Mouse (Mus musculus) macrophage (primary cell): ENCODE results near the gene Slc25a54. TPM values are rescaled to one million over a fixed set of nuclear protein-coding genes. Genes with fewer than 3 reads are reported as not detected.

Source experiments
- H3K27ac ChIP-seq: fragments of 350-480 bp; formaldehyde crosslinking; 2 replicates; pipeline ENCODE4 v1.9.0; 2021
- H3K36me3 ChIP-seq: fragments of 350-480 bp; formaldehyde crosslinking; 2 replicates; pipeline ENCODE4 v1.9.0; 2021; ENCODE audit errors: inconsistent target
- H3K4me3 ChIP-seq: fragments of 350-480 bp; formaldehyde crosslinking; 2 replicates; pipeline ENCODE4 v1.9.0; 2021; ENCODE audit errors: inconsistent target
- H3K79me2 ChIP-seq: fragments of 350-480 bp; formaldehyde crosslinking; 2 replicates; pipeline ENCODE4 v1.9.0; 2021; ENCODE audit errors: inconsistent target
- WGBS: methylation state at CpG from one replicate; pipeline ENCODE4 v1.1.7; 2026; ENCODE audit warnings: inconsistent platforms; ENCODE audit not compliant: missing documents; 5-methylcytosine and 5-hydroxymethylcytosine counted together
- polyA plus RNA-seq: library from polyadenylated mRNA; stranded (reverse); fragments of 250-400 nt; gene quantifications from 3 replicates; pipeline ENCODE4 v1.2.4, GENCODE M21; 2018; ENCODE audit warnings: inconsistent platforms
- total RNA-seq, 78 experiments: library from RNA; depleted of rRNA; stranded (reverse); fragments of 250-400 nt; gene quantifications; 1 replicate in 9 of 78; 2 replicates in 24 of 78; 3 replicates in 43 of 78; 4 replicates in 2 of 78; pipeline ENCODE4 v1.2.4; 2018; ENCODE audit warnings: inconsistent platforms in 56 of 78

The Slc25a54 gene
- total RNA-seq (2018; cell fraction: chromatin; rRNA removed): not detected
- not detected for total RNA-seq (2018; cell fraction: cytosol; rRNA removed)
- total RNA-seq (2018; cell fraction: nucleus; rRNA removed): not detected
- not detected in 3 replicates for polyA plus RNA-seq

DNA sequence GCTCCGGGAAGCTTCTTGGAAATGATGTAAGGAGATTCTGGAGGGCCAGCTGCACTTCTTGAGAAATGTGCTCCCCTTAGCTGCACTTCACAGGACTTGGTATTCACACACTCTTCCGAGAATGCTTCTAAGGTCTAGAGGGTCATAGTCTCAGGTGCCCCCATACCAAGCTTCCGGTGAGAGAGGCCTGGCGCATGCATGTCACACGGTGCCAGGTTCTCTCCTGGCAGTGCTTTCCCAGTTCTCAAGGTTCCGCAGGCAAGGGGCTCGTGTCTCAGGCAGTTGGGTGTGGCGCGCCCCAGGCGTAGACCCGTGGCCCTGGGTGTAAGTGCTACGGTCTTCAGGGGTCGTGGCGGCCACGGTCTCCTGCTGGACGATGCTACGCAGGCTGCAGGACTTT, at the start of gene Slc25a54:
Gene Slc25a54, plus strand, starts transcription at position 301 of the 400 bp plus-strand sequence.
- WGBS: 97% methylated on average over 17 of the region's 17 CpGs
- Histone ChIP-seq H3K4me3 (no peak within 1 kb of the TSS), H3K27ac (no peak within 1 kb of the TSS), H3K36me3 (no peaks in the 10 kb centered on the region), H3K79me2 (no peaks in the 10 kb centered on the region)

DNA sequence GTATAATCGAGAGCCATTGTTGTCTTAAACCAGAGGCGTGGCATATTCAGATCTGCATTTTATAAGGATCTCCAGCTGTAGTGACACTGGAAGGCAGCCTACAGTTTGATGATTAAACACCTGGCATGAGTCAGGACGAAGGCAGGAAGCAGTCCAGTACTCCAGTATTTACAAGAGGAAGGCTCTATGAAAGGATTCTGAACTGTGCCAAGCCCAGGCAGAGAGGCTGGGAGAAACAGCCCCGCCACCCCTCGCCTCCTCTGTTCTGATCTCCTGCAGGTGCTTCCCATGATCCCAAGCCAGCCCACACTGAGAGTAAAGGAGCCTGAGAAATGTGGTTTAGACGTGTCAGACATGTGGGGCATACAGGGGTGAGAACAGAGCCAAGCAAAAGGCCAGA, 49.5 kb upstream of the Slc25a54 start:
- H3K79me2 ChIP-seq: peaks cover 8% of the 10 kb centered on the region; the same call in 1 of the 2 replicates
- H3K27ac ChIP-seq: peak overlapping the region; percentile 25; the same call in 1 of the 2 replicates
- H3K4me3 ChIP-seq: no peak overlapping the region
- H3K36me3 ChIP-seq: no peaks in the 10 kb centered on the region
- WGBS: 40% methylated on average over 6 of the region's 6 CpGs

DNA sequence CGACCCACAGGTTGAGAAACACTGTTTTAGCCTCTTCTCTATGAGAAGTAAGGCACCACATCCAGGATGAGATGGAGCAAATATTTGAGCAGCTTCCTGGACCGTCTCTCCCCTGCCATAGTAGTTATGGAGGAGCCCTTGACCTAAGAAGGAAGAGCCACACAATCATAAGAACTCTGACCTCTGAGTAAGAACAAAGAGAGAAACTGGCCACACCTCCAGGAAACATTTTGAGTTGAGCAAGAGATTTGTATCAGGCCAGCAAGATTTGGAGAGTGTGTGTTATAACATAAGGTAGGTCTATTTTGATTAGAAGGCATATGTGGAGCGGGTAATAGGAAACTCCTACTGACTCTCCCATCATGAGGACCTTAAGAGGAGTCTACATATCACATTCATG, 48.6 kb upstream of the Slc25a54 start:
- WGBS: 53% methylated on average over 3 of the region's 3 CpGs
- Histone ChIP-seq H3K27ac (no peak overlapping the region), H3K4me3 (no peak overlapping the region), H3K79me2 (0 out of 2 replicates have a peak, but pooled peaks cover under 1% of the 10 kb centered on the region), H3K36me3 (no peaks in the 10 kb centered on the region)

DNA sequence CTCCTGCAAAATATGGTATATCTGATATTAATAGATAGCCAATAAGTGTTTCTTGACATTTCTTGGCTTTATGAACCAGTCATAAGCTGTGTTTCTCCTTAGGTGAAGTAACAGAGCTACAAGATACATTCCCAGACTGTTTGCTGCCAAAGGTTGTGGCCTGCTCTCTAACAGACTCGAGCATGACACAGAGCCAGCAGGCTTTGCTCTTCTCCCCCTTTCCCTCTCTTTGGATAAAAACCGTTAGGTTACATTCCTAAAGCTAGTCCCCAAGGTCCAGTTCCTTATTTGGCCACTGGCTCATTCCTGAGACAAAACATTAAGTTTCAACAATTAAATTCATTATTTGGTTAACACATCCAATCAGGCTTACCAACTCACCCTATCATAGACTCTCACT, 48.0 kb upstream of the Slc25a54 start:
- 72% methylated on average over 2 of the region's 2 CpGs for WGBS

DNA sequence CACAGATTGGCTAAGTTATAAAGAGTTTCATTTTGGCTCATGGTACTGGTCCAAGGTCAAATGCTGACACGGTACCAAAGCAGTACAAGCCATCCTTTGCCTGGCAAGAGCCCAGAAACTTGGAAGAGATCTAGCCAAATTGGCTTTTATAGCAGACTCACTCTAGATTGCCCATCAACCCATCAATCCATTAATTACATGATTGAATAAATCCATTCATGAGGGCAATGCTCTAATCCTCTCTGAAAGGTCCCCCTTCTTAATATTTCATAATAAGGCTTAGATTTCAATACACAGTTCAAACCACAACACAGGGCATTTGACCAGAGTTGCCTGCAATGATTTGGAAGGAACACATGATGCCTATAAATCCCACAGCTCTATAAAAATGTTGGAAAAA, 45.9 kb upstream of the Slc25a54 start:
- H3K4me3 ChIP-seq: no peak overlapping the region
- no peaks in the 10 kb centered on the region for H3K79me2 ChIP-seq
- no peak overlapping the region for H3K27ac ChIP-seq
- H3K36me3 ChIP-seq: no peaks in the 10 kb centered on the region
- 100% methylated on average over 1 of the region's 1 CpGs for WGBS

More for the DNA sequence above, 48.0 kb upstream of the Slc25a54 start:
- Histone ChIP-seq H3K36me3 (no peaks in the 10 kb centered on the region), H3K79me2 (no peaks in the 10 kb centered on the region), H3K27ac (no peak overlapping the region), H3K4me3 (no peak overlapping the region)

DNA sequence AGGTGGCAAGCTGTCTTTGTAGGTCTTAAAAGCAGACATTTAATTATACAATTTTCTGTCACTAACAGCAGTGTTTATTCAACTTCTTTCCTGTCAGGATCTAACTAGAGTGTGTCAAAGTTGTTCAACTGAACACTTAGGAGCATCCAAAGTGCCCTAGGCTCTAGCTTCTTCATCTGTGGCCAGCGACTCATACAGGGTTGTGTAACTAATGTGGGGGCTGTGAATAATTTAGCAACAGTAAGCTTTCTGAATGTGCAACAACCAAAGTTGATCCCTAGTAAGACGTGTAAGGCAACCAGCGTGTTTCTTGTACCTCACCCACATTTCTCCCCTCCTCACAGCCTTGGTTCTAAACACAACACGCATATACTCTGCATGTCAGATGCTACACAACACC, 39.4 kb upstream of the Slc25a54 start:
- no peak overlapping the region for H3K4me3 ChIP-seq
- H3K79me2 ChIP-seq: no peaks in the 10 kb centered on the region
- no peaks in the 10 kb centered on the region for H3K36me3 ChIP-seq
- no peak overlapping the region for H3K27ac ChIP-seq
- 49% methylated on average over 4 of the region's 4 CpGs for WGBS

DNA sequence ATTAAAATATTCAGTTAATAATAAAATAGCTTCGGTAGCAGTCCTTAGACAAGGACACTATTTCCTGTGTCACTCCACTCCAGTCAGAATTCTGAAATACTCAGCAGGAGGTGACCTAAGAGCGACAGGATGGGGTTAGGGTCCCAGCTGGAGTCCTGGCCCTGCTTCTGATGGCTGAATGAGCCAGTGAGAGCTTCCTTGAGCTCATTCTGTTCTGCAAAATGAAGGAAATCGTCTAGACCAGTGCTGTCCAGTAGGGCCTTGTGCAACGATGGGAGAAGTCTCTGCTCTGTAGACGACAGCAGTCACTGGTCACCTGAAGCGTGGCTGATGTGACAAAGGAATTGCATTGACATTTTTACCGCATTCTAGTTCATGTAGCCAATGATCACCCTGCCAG, 36.9 kb upstream of the Slc25a54 start:
- Histone ChIP-seq H3K27ac (no peak overlapping the region), H3K4me3 (no peak overlapping the region), H3K36me3 (no peaks in the 10 kb centered on the region), H3K79me2 (no peaks in the 10 kb centered on the region)
- 87% methylated on average over 7 of the region's 7 CpGs for WGBS

DNA sequence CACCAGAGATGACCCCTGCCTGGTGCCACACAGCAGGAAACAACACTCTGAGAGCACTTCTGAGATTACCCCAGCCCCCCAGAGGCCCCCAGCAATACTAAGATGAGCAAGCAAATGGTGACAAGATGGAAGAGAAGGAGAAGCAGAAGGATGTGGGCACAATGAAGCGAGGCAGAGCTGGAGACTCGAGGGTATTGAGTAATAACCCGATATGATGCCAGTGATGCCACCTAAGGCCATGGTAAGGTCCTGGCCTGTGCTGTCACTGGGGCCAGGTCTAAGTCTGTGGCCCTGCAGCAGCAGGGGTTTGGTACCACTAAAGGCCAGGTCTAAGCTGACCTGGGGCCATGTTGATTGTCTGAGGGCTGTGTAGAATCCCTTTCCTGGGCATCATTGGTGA, 33.8 kb upstream of the Slc25a54 start:
- WGBS: 29% methylated on average over 3 of the region's 3 CpGs

DNA sequence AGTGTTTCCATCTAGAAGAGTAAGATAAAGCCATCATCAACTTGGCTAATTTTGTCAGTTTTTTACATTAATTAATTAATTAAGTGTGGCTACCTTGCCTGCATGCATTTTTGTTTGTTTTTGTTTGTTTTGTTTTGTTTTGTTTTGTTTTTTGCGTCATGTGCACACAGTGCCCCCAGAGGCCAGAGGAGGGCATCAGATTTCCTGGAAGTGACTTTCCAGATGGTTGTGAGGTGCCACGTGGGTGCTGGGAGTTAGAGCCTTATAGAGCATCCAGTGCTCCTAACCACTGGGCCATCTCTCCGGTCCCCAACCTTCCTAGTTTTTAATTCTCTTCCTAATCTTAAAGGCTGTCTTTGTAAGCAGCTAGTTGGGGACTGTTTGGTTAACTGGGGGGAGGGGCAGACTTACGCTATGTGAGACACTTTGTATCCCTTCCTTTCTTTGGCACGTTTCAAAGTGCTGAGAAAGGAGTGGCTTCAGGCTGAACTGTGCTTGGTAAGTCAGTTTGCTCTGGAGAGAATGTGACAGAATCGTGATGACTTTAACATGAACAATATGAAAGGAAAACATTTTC, 32.5 kb upstream of the Slc25a54 start:
- no peak overlapping the region for H3K4me3 ChIP-seq
- no peaks in the 10 kb centered on the region for H3K36me3 ChIP-seq
- H3K27ac ChIP-seq: no peak overlapping the region
- WGBS: 73% methylated on average over 5 of the region's 6 CpGs
- H3K79me2 ChIP-seq: no peaks in the 10 kb centered on the region

More for the DNA sequence above, 33.8 kb upstream of the Slc25a54 start:
- H3K4me3 ChIP-seq: no peak overlapping the region
- H3K79me2 ChIP-seq: no peaks in the 10 kb centered on the region
- H3K27ac ChIP-seq: no peak overlapping the region
- H3K36me3 ChIP-seq: no peaks in the 10 kb centered on the region

DNA sequence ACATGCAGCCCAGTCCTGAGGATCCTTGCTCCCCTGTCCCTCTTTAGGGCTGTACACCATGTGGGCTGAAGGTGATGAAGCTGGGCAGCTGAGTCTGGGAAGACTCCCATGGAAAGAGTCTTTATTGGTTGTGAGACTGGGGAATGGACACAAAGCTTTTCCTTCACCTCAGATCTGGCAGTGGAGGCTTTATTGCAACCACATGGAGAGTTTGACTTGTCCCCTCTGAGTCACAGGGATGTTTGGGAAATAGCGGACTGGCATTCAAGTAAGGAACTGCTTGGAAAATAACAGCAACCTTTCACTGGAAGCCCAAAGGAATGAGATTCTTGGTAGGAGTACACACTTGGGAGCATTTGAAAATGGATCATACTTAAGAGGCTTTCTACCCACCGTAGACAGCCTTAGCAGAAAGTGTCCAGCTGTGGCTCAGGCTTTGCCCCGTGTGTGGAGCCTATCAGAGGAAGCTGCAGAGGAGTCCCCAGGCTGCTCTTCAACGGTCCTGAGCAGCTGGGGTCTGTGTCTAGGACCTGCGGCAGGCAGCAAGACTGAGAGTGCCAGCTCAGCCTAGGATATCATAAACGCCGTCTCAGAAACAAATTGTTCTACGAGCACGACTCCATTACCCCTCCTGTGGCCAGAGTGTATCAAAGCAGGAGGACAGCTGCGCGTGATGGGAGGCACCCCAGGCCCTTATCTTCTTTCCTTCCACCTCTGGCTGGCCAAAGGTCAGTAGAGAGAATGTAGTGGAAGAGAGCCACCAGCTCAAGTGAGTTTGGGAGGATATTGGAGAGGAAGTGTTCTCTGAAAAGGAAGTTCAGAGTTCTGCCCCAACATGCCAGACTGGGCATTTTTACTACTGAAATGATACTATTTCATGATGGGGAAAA, 29.0 kb upstream of the Slc25a54 start:
- Histone ChIP-seq H3K79me2 (no peaks in the 10 kb centered on the region), H3K4me3 (no peak overlapping the region), H3K27ac (peak overlapping the region; percentile 44), H3K36me3 (no peaks in the 10 kb centered on the region)
- WGBS: 20% methylated on average over 11 of the region's 11 CpGs

DNA sequence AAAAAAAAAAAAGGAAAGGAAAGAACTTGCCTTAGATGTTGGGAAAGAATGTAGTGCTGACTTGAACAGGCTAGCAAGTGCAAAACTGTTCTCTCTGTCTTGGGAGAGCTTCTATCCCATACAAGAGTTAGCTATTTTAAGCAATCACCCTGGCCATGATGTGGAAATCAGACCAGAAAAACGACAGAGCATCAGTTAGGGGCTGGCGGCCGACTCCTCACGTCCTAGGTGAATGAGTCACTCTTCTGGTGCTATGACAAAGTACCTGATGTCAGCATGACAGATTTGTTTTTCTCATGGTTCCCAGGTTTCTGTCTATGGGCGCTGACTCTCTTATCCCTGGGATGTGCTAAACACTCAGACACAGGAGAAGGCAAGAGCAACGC, 28.3 kb upstream of the Slc25a54 start:
- no peaks in the 10 kb centered on the region for H3K79me2 ChIP-seq
- 38% methylated on average over 6 of the region's 6 CpGs for WGBS
- H3K27ac ChIP-seq: peak overlapping the region; percentile 44

DNA sequence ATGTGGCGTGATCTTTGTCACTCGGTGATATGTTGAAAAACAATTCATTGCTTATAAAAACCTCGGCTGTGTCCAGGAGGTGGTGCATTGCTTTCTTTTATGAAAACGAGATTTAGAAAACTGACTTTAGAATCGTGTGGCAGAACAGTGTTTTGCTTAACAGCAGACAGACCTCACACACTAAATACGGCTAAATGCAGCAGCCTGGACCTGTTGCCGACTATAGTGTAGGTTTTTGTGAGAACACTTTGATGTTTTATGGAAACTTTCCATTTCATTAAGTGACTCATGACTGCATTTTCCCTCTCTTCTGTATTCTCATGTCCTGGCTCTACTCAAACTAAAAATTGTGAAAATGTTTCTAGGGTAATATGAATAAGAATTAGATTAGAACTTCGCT, 20.4 kb upstream of the Slc25a54 start:
- WGBS: 85% methylated on average over 8 of the region's 8 CpGs
- Histone ChIP-seq H3K27ac (no peak overlapping the region), H3K36me3 (no peaks in the 10 kb centered on the region), H3K79me2 (no peaks in the 10 kb centered on the region), H3K4me3 (no peak overlapping the region)

More for the DNA sequence above, 28.3 kb upstream of the Slc25a54 start:
- H3K4me3 ChIP-seq: no peak overlapping the region
- no peaks in the 10 kb centered on the region for H3K36me3 ChIP-seq

DNA sequence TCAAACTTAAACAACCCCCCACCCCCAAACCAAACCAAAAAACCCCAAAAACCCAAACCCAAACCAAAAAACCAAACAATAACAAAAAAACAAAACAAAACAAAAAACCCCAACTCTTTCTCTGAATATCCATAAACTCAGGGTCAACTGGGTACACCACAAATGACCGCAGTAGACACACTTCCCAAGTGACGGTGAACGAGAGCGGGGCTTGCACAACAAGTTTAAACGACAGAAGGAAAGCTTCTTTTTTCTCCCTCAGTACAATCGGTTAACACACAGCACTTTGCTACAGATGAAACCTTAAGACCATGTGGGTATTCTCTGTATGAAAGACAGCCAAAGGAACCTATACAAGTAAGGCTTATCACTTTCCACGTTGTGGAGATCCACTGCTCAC, 17.9 kb upstream of the Slc25a54 start:
- Histone ChIP-seq H3K4me3 (no peak overlapping the region), H3K79me2 (no peaks in the 10 kb centered on the region), H3K36me3 (no peaks in the 10 kb centered on the region), H3K27ac (no peak overlapping the region)
- WGBS: 43% methylated on average over 7 of the region's 7 CpGs

DNA sequence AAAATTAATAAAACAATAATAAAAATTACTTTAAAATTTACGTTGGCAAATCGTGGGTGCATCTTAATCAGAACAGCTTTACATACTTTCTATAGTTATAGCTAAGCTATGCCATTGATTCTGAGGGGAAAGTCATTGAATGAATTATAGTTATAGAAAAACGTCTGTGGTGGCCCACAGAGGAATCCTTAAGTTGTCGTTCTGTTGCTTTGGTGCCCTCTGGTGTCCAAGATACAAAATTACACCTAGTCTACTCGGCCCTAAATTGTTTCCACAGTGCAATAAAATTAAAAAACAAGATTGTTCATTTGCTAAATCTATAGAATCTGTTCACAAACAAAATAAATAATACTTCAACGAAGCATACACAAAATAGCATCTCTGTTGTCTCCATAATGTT, 17.3 kb upstream of the Slc25a54 start:
- 4% methylated on average over 6 of the region's 6 CpGs for WGBS
- Histone ChIP-seq H3K4me3 (no peak overlapping the region), H3K79me2 (no peaks in the 10 kb centered on the region), H3K27ac (no peak overlapping the region), H3K36me3 (no peaks in the 10 kb centered on the region)

DNA sequence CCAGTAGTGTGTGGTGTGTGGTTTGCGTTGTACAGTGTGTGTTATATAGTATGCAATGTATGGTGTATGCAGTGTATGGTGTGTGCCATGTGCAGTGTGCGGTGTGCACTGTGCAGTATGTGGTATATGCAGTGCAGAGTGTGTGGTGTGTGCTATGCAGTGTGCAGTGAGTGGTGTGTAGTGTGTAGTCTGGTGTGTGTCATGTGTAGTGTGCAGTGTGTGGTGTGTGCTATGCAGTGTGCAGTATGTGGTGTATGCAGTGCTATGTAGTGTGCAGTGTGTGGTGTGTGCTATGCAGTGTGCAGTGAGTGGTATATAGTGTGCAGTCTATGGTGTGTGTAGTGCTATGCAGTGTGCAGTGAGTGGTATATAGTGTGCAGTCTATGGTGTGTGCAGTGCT, 4.1 kb downstream of the Slc25a54 start:
- 96% methylated on average over 2 of the region's 2 CpGs for WGBS

More for the DNA sequence above, 4.1 kb downstream of the Slc25a54 start:
- Histone ChIP-seq H3K4me3 (no peak overlapping the region), H3K36me3 (no peaks in the 10 kb centered on the region), H3K27ac (no peak overlapping the region), H3K79me2 (no peaks in the 10 kb centered on the region)
